ENCODE assay signal across 12 mouse cellular contexts in the genomic region with DNA sequence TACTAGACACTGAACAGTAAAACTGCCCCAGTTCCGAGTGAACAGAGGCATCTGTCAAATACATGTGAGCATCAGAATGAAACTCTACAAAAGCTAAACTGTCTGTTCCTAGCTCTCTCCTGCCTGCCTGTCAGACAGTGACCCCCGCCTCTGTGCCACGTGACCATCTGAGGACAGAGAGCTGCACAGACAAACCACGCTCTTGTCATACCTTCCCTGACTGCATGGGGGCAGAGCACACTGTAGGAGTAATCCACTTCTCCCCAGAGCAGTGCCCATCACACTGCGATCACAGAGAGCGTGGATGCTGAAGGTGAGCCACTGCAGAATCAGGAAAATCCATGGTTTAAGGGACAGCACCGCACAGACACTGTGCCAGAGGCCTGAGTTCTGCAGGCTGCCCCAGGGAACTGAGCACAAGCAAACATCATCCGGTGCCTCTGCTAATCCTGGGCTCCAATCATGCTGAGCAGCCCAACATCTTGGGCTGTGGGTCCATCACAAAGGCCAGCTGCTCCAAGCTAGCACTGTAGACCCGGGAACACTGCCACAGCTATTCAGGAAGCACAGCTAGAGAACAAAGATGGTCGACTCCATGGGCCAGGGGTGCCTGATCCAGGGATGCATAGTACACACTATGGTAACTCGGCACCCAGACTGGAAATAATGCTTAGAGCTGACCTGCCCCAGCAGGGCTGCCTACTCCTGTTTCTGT.
DNase-seq lines count a peak whose midpoint lies in the region; ATAC-seq lines count a peak whose summit lies in the region.
"Had no signal": no experiment of that assay in that cellular context is flagged by ENCODE, and none has a peak within 500 bp of the region (broad histone marks: within the 10 kb centered on the region; RNA-seq: fewer than 3 reads in every experiment).

No protein-coding gene starts in this region.

- H3K9me3 ChIP-seq in midbrain, embryonic 13.5 days, result no peaks in the 10 kb centered on the region
- H3K9me3 ChIP-seq: liver, embryonic 13.5 days had no signal

- no peak overlapping the region; the same call in 1 of the 2 replicates for H3K9ac ChIP-seq in midbrain, embryonic 13.5 days (replicated peaks)
- H3K9ac ChIP-seq: liver, embryonic 13.5 days had no signal

- peak; percentile 42 for ATAC-seq in frontal cortex, adult (ENCODE audit: low TSS enrichment)
- no peak for ATAC-seq in midbrain, embryonic 13.5 days
- ATAC-seq: activated CD4-positive, CD25-positive, alpha-beta regulatory T cell, adult 4 months; inflammation-experienced regulatory T-cells, adult 6 months had no signal

- 72% methylated on average over 11 of the region's 11 CpGs for WGBS in midbrain, embryonic 13.5 days

- H3K36me3 ChIP-seq in midbrain, embryonic 13.5 days, result peaks cover 66% of the 10 kb centered on the region

- H3K27ac ChIP-seq in midbrain, embryonic 13.5 days, result peak overlapping the region; percentile 32; the same call in 1 of the 2 replicates
- H3K27ac ChIP-seq: liver, embryonic 13.5 days had no signal

- no peak for DNase-seq in frontal cortex, adult 2 months (ENCODE audit: extremely low spot score in 1 of 2, low spot score in 1 of 2)
- DNase-seq in left cerebral cortex, postnatal 4 days, result peak; percentile 61
- no peak for DNase-seq in left cerebral cortex, adult 9 months (ENCODE audit: low spot score in 2 of 2)
- DNase-seq in R1 (ENCODE audit: low read depth, low spot score), result peak; percentile 55
- DNase-seq in cerebellum, postnatal 14 days, result no peak
- no peak for DNase-seq in kidney, postnatal 25 days
- DNase-seq: layer of hippocampus, postnatal 36 days; liver, embryonic 13.5 days had no signal

- no peak overlapping the region for H3K4me3 ChIP-seq in midbrain, embryonic 13.5 days (replicated peaks)
- H3K4me3 ChIP-seq: liver, embryonic 13.5 days had no signal

- peaks cover 26% of the 10 kb centered on the region for H3K4me1 ChIP-seq in midbrain, embryonic 13.5 days (replicated peaks)
- H3K4me1 ChIP-seq: liver, embryonic 13.5 days had no signal

- no peaks in the 10 kb centered on the region for H3K27me3 ChIP-seq in midbrain, embryonic 13.5 days
- H3K27me3 ChIP-seq: liver, embryonic 13.5 days had no signal

- H3K4me2 ChIP-seq in midbrain, embryonic 13.5 days (replicated peaks), result no peak overlapping the region
- H3K4me2 ChIP-seq: liver, embryonic 13.5 days had no signal

- intact Hi-C loops in left cerebral cortex, postnatal 4 days (cut with DNase I), result no loop called here

Comparison
In these comparisons a context has a peak if more than half of its experiments do, and no peak if none do; other contexts are left out.
1. DNase-seq: peak in left cerebral cortex, postnatal 4 days (single experiment) and R1 (single experiment); none in frontal cortex, adult 2 months (0 of 2), left cerebral cortex, adult 9 months (0 of 2), cerebellum, postnatal 14 days (0 of 2) and kidney, postnatal 25 days (0 of 2).